Mouse (Mus musculus) left cerebral cortex, adult 8-10 months (tissue): ENCODE results near the gene Cyp27a1. TPM values are rescaled to one million over a fixed set of nuclear protein-coding genes. Genes with fewer than 3 reads are reported as not detected.

ENCODE experiments used
- DNase-seq, 2 experiments: peaks; one replicate each; pipeline ENCODE4 v3.0.0; 2022; ENCODE audit warnings: low spot score in 2 of 2
- total RNA-seq, 4 experiments: library from RNA; stranded (reverse); gene quantifications; 2 replicates each; pipeline ENCODE4 v1.2.4; 2022

The Cyp27a1 gene
- total RNA-seq = 1 to 10 TPM; 6.5 to 8.5 (median 7.8) TPM

GRCm38 (mm10) chr1:74713099-74713858 lies at the start of gene Cyp27a1:
Gene Cyp27a1, plus strand, starts transcription at chr1:74713574.
- peak in 1 of 2 experiments; percentile 13 for DNase-seq

- DNase-seq = no peak
These were observed 48.2 kb upstream of the Cyp27a1 start for GRCm38 (mm10) chr1:74665153-74665552.

- no peak for DNase-seq
These were observed 45.0 kb upstream of the Cyp27a1 start for GRCm38 (mm10) chr1:74668371-74668770.

- DNase-seq = no peak
These were observed 40.6 kb upstream of the Cyp27a1 start for GRCm38 (mm10) chr1:74672731-74673130.

GRCm38 (mm10) chr1:74676863-74677262 lies 36.5 kb upstream of the Cyp27a1 start:
- no peak for DNase-seq

GRCm38 (mm10) chr1:74677843-74678242 lies 35.5 kb upstream of the Cyp27a1 start:
- no peak for DNase-seq

GRCm38 (mm10) chr1:74687131-74687530 lies 26.2 kb upstream of the Cyp27a1 start:
- DNase-seq = no peak

- no peak for DNase-seq
These were observed 19.3 kb upstream of the Cyp27a1 start for GRCm38 (mm10) chr1:74693891-74694583.

- no peak for DNase-seq
These were observed 17.5 kb upstream of the Cyp27a1 start for GRCm38 (mm10) chr1:74695836-74696235.

GRCm38 (mm10) chr1:74697416-74697815 lies 16.0 kb upstream of the Cyp27a1 start:
- no peak for DNase-seq

- no peak for DNase-seq
These were observed 15.0 kb upstream of the Cyp27a1 start for GRCm38 (mm10) chr1:74698353-74698752.

GRCm38 (mm10) chr1:74698791-74699190 lies 14.6 kb upstream of the Cyp27a1 start:
- DNase-seq = no peak

GRCm38 (mm10) chr1:74702142-74702553 lies 11.2 kb upstream of the Cyp27a1 start:
- no peak for DNase-seq

GRCm38 (mm10) chr1:74704156-74704555 lies 9.2 kb upstream of the Cyp27a1 start:
- DNase-seq = peak in 1 of 2 experiments; percentile 23

- no peak for DNase-seq
These were observed 8.4 kb upstream of the Cyp27a1 start for GRCm38 (mm10) chr1:74705016-74705415.

- no peak for DNase-seq
These were observed 3.8 kb upstream of the Cyp27a1 start for GRCm38 (mm10) chr1:74709566-74709965.

GRCm38 (mm10) chr1:74712046-74712445 lies 1.3 kb upstream of the Cyp27a1 start:
- no peak for DNase-seq

- no peak for DNase-seq
These were observed 794 bp upstream of the Cyp27a1 start for GRCm38 (mm10) chr1:74712461-74713098.

GRCm38 (mm10) chr1:74713859-74714730 lies 721 bp downstream of the Cyp27a1 start:
- no peak for DNase-seq

GRCm38 (mm10) chr1:74714967-74715366 lies 1.6 kb downstream of the Cyp27a1 start:
- DNase-seq = no peak

GRCm38 (mm10) chr1:74715468-74715867 lies 2.1 kb downstream of the Cyp27a1 start:
- DNase-seq = no peak
